Mouse (Mus musculus) limb, embryonic 14.5 days (tissue): ENCODE results near the gene Fbxl15. TPM values are rescaled to one million over a fixed set of nuclear protein-coding genes. Genes with fewer than 3 reads are reported as not detected.

Experiments
- ATAC-seq: fragments of 200-750 bp; cut with Nextera tagmentation; 2 replicates; pipeline ENCODE4 v1.8.0; 2017; ENCODE audit warnings: low read depth, moderate number of reproducible peaks, moderate TSS enrichment; ENCODE audit not compliant: low FRiP score
- DNase-seq: peaks from one replicate; pipeline ENCODE4 v3.0.0-alpha.2; 2015; ENCODE audit warnings: low spot score
- H3K27ac ChIP-seq: fragments of 300-500 bp; sonication (generic); replicated peaks from 2 replicates; pipeline ENCODE4 v1.5.1; 2014; ENCODE audit warnings: low read depth, mild to moderate bottlenecking, low read length, moderate library complexity, mixed read lengths
- H3K27me3 ChIP-seq: fragments of 300-500 bp; sonication (generic); 2 replicates; pipeline ENCODE4 v1.6.1; 2014; ENCODE audit warnings: low read length, mixed read lengths; ENCODE audit not compliant: control insufficient read depth, insufficient read depth
- H3K36me3 ChIP-seq: fragments of 300-500 bp; sonication (generic); 2 replicates; pipeline ENCODE4 v1.6.1; 2014; ENCODE audit warnings: mild to moderate bottlenecking, low read length, moderate library complexity, mixed read lengths; ENCODE audit not compliant: control insufficient read depth, insufficient read depth
- H3K4me1 ChIP-seq: fragments of 300-500 bp; sonication (generic); 2 replicates; pipeline ENCODE4 v1.6.1; 2014; ENCODE audit warnings: antibody characterized with exemption, low read length, mixed read lengths; ENCODE audit not compliant: control insufficient read depth, insufficient read depth
- H3K4me2 ChIP-seq: fragments of 300-500 bp; sonication (generic); replicated peaks from 2 replicates; pipeline ENCODE4 v1.6.1; 2014; ENCODE audit warnings: low read depth, mild to moderate bottlenecking, low read length, moderate library complexity; ENCODE audit not compliant: severe bottlenecking
- H3K4me3 ChIP-seq: fragments of 300-500 bp; sonication (generic); replicated peaks from 2 replicates; pipeline ENCODE4 v1.5.1; 2014; ENCODE audit warnings: low read length
- H3K9ac ChIP-seq: fragments of 300-500 bp; sonication (generic); 2 replicates; pipeline ENCODE4 v1.6.1; 2014; ENCODE audit warnings: mild to moderate bottlenecking, low read depth, low read length, moderate library complexity; ENCODE audit not compliant: severe bottlenecking
- H3K9me3 ChIP-seq: fragments of 300-500 bp; sonication (generic); 2 replicates; pipeline ENCODE4 v1.6.1; 2016; ENCODE audit warnings: low read length; ENCODE audit not compliant: control insufficient read depth
- POLR2A ChIP-seq: fragments of 200-500 bp; IDR thresholded peaks from 2 replicates; pipeline ENCODE4 v1.8.0; 2012; ENCODE audit warnings: inconsistent platforms, mild to moderate bottlenecking, moderate library complexity, borderline replicate concordance; ENCODE audit not compliant: insufficient read depth, insufficient read length; ENCODE audit errors: extremely low read depth
- WGBS: fragments of 180-500 bp; shearing (Covaris S2); extraction: QIAGEN DNeasy Blood & Tissue Kit; methylation state at CpG from one replicate; pipeline ENCODE4 v1.1.7; 2014; 5-methylcytosine and 5-hydroxymethylcytosine counted together
- microRNA counts: library from miRNA; unstranded; fragments of <30 nt; microRNA quantifications from one replicate; lab custom pipeline; 2016
- microRNA-seq: library from miRNA; unstranded; fragments of <30 nt; microRNA quantifications from one replicate; pipeline ENCODE4, GENCODE M21; 2016
- polyA plus RNA-seq, 2 experiments: library from polyadenylated mRNA; depleted of rRNA in 1 of 2; stranded (reverse) in 1 of 2; unstranded in 1 of 2; fragments of >200 nt; fragmentation: Nextera tagmentation in 1 of 2; extraction: Ambion mirVana in 1 of 2; gene quantifications; 2 replicates each; pipeline versions ENCODE4 v1.2.1 to v1.2.3; 2012 to 2014

Fbxl15 gene
- polyA plus RNA-seq, 2 experiments, result 10.8 to 13.5 TPM

- Histone ChIP-seq H3K4me3 (no peak overlapping the region), H3K9ac (no peak overlapping the region), H3K9me3 (no peaks in the 10 kb centered on the region), H3K36me3 (peaks cover 45% of the 10 kb centered on the region), H3K4me1 (no peaks in the 10 kb centered on the region; the same call in 1 of the 2 replicates), H3K4me2 (no peak overlapping the region), H3K27ac (no peak overlapping the region), H3K27me3 (no peaks in the 10 kb centered on the region)
- DNase-seq, result no peak
- no peak for ATAC-seq
- WGBS, result 57% methylated on average over 4 of the region's 4 CpGs
- TF ChIP-seq POLR2A, result no peak
These were observed 47.9 kb downstream of the Fbxl15 start for GRCm38 (mm10) chr19:46375891-46376290.

MicroRNA genes within 50 kb of the gene (microRNA counts, 519-probe panel; counts per million panel counts)
- microRNA mmu-miR-146b (lab: Ali Mortazavi, UCI), result 2,071 counts per million, percentile 29 among the panel's probes with 10 or more counts

Small RNAs within 50 kb of the gene (microRNA-seq; reads per million reads assigned to microRNA genes)
- gene Mir146b, result not detected

Other genes with a start within 250 kb of the Fbxl15 start
- 0.15 TPM in 1 of 2 replicates, not detected in the other for gene Elovl3, start 196.3 kb upstream of the Fbxl15 start, polyA plus RNA-seq (2012; rRNA removed)
- gene Elovl3, start 196.3 kb upstream of the Fbxl15 start, polyA plus RNA-seq (2014; fragmentation: Nextera tagmentation; extraction: Ambion mirVana), result 0.68 and 0.85 TPM in 2 replicates
- gene Pitx3, start 179.9 kb upstream of the Fbxl15 start, polyA plus RNA-seq (2012; rRNA removed), result 14.0 and 19.6 TPM in 2 replicates
- 8.1 TPM in 2 replicates for gene Pitx3, start 179.9 kb upstream of the Fbxl15 start, polyA plus RNA-seq (2014; fragmentation: Nextera tagmentation; extraction: Ambion mirVana)
- 92.1 and 131 TPM in 2 replicates for gene Gbf1, start 175.7 kb upstream of the Fbxl15 start, polyA plus RNA-seq (2012; rRNA removed)
- 66.8 and 67.2 TPM in 2 replicates for gene Gbf1, start 175.7 kb upstream of the Fbxl15 start, polyA plus RNA-seq (2014; fragmentation: Nextera tagmentation; extraction: Ambion mirVana)
- 22.2 and 28.4 TPM in 2 replicates for gene Nfkb2, start 23.9 kb upstream of the Fbxl15 start, polyA plus RNA-seq (2012; rRNA removed)
- 9.7 and 13.2 TPM in 2 replicates for gene Nfkb2, start 23.9 kb upstream of the Fbxl15 start, polyA plus RNA-seq (2014; fragmentation: Nextera tagmentation; extraction: Ambion mirVana)
- 7.8 and 8.9 TPM in 2 replicates for gene Psd, start 1.0 kb upstream of the Fbxl15 start, polyA plus RNA-seq (2012; rRNA removed)
- 5.3 and 5.5 TPM in 2 replicates for gene Psd, start 1.0 kb upstream of the Fbxl15 start, polyA plus RNA-seq (2014; fragmentation: Nextera tagmentation; extraction: Ambion mirVana)
- gene Cuedc2, start 10.5 kb downstream of the Fbxl15 start, polyA plus RNA-seq (2012; rRNA removed), result 110 and 133 TPM in 2 replicates
- gene Cuedc2, start 10.5 kb downstream of the Fbxl15 start, polyA plus RNA-seq (2014; fragmentation: Nextera tagmentation; extraction: Ambion mirVana), result 164 and 169 TPM in 2 replicates
- 5.4 and 8.0 TPM in 2 replicates for gene Mfsd13a, start 12.9 kb downstream of the Fbxl15 start, polyA plus RNA-seq (2012; rRNA removed)
- gene Mfsd13a, start 12.9 kb downstream of the Fbxl15 start, polyA plus RNA-seq (2014; fragmentation: Nextera tagmentation; extraction: Ambion mirVana), result 3.2 and 3.5 TPM in 2 replicates
- 1.6 TPM in 2 replicates for gene 2310034G01Rik, start 22.1 kb downstream of the Fbxl15 start, polyA plus RNA-seq (2012; rRNA removed)
- gene 2310034G01Rik, start 22.1 kb downstream of the Fbxl15 start, polyA plus RNA-seq (2014; fragmentation: Nextera tagmentation; extraction: Ambion mirVana), result 2.1 and 2.7 TPM in 2 replicates
- 96.2 and 104 TPM in 2 replicates for gene Actr1a, start 67.6 kb downstream of the Fbxl15 start, polyA plus RNA-seq (2012; rRNA removed)
- 152 and 155 TPM in 2 replicates for gene Actr1a, start 67.6 kb downstream of the Fbxl15 start, polyA plus RNA-seq (2014; fragmentation: Nextera tagmentation; extraction: Ambion mirVana)
- gene Sufu, start 68.7 kb downstream of the Fbxl15 start, polyA plus RNA-seq (2012; rRNA removed), result 30.6 and 37.2 TPM in 2 replicates
- 35.5 and 39.1 TPM in 2 replicates for gene Sufu, start 68.7 kb downstream of the Fbxl15 start, polyA plus RNA-seq (2014; fragmentation: Nextera tagmentation; extraction: Ambion mirVana)
- 22.7 and 32.5 TPM in 2 replicates for gene Trim8, start 173.5 kb downstream of the Fbxl15 start, polyA plus RNA-seq (2012; rRNA removed)
- gene Trim8, start 173.5 kb downstream of the Fbxl15 start, polyA plus RNA-seq (2014; fragmentation: Nextera tagmentation; extraction: Ambion mirVana), result 21.5 and 23.1 TPM in 2 replicates
- gene Arl3, start 245.0 kb downstream of the Fbxl15 start, polyA plus RNA-seq (2012; rRNA removed), result 93.0 and 120 TPM in 2 replicates
- gene Arl3, start 245.0 kb downstream of the Fbxl15 start, polyA plus RNA-seq (2014; fragmentation: Nextera tagmentation; extraction: Ambion mirVana), result 87.2 and 97.8 TPM in 2 replicates
- 26.4 and 26.7 TPM in 2 replicates for gene Sfxn2, start 245.2 kb downstream of the Fbxl15 start, polyA plus RNA-seq (2012; rRNA removed)
- gene Sfxn2, start 245.2 kb downstream of the Fbxl15 start, polyA plus RNA-seq (2014; fragmentation: Nextera tagmentation; extraction: Ambion mirVana), result 21.2 and 22.0 TPM in 2 replicates